Mouse (Mus musculus) neural tube, embryonic 11.5 days (tissue): Measurements from ENCODE around the gene Itgb2. TPM values are rescaled to one million over a fixed set of nuclear protein-coding genes. Genes with fewer than 3 reads are reported as not detected.

ENCODE experiments used
- ATAC-seq: fragments of 200-750 bp; cut with Nextera tagmentation; 2 replicates; pipeline ENCODE4 v1.8.0; 2017; ENCODE audit warnings: moderate number of reproducible peaks, mild to moderate bottlenecking, moderate TSS enrichment, moderate library complexity; ENCODE audit not compliant: insufficient read depth, low FRiP score, low TSS enrichment
- DNase-seq: peaks from one replicate; pipeline ENCODE4 v3.0.0-alpha.2; 2015; ENCODE audit warnings: low spot score
- H3K27ac ChIP-seq: fragments of 300-500 bp; sonication (generic); 2 replicates; pipeline ENCODE4 v1.5.1; 2014; ENCODE audit warnings: low read depth, mild to moderate bottlenecking, low read length
- H3K27me3 ChIP-seq: fragments of 300-500 bp; sonication (generic); 2 replicates; pipeline ENCODE4 v1.6.1; 2014; ENCODE audit warnings: mild to moderate bottlenecking, low read length, mixed read lengths; ENCODE audit not compliant: control insufficient read depth, insufficient read depth
- H3K36me3 ChIP-seq: fragments of 300-500 bp; sonication (generic); 2 replicates; pipeline ENCODE4 v1.6.1; 2014; ENCODE audit warnings: mild to moderate bottlenecking, low read length, moderate library complexity, mixed read lengths; ENCODE audit not compliant: control insufficient read depth, insufficient read depth
- H3K4me1 ChIP-seq: fragments of 300-500 bp; sonication (generic); 2 replicates; pipeline ENCODE4 v1.6.1; 2014; ENCODE audit warnings: low read length, mixed read lengths; ENCODE audit not compliant: control insufficient read depth, insufficient read depth
- H3K4me2 ChIP-seq: fragments of 300-500 bp; sonication (generic); 2 replicates; pipeline ENCODE4 v1.6.1; 2014; ENCODE audit warnings: low read depth, mild to moderate bottlenecking, moderate library complexity
- H3K4me3 ChIP-seq: fragments of 300-500 bp; sonication (generic); 2 replicates; pipeline ENCODE4 v1.5.1; 2014; ENCODE audit warnings: low read depth, low read length
- H3K9ac ChIP-seq: fragments of 300-500 bp; sonication (generic); 2 replicates; pipeline ENCODE4 v1.6.1; 2014; ENCODE audit warnings: mild to moderate bottlenecking, low read length
- H3K9me3 ChIP-seq: fragments of 300-500 bp; sonication (generic); 2 replicates; pipeline ENCODE4 v1.6.1; 2016; ENCODE audit warnings: low read length; ENCODE audit not compliant: control insufficient read depth
- WGBS: fragments of 180-500 bp; shearing (Covaris S2); extraction: QIAGEN DNeasy Blood & Tissue Kit; methylation state at CpG from one replicate; pipeline ENCODE4 v1.1.7; 2014; 5-methylcytosine and 5-hydroxymethylcytosine counted together
- polyA plus RNA-seq: library from polyadenylated mRNA; unstranded; fragments of >200 nt; fragmentation: Nextera tagmentation; extraction: Ambion mirVana; gene quantifications from 2 replicates; pipeline ENCODE4 v1.2.1, GENCODE M21; 2014

The Itgb2 gene
- polyA plus RNA-seq, 1 experiment from 2014 or later, result 1.5 TPM

DNA sequence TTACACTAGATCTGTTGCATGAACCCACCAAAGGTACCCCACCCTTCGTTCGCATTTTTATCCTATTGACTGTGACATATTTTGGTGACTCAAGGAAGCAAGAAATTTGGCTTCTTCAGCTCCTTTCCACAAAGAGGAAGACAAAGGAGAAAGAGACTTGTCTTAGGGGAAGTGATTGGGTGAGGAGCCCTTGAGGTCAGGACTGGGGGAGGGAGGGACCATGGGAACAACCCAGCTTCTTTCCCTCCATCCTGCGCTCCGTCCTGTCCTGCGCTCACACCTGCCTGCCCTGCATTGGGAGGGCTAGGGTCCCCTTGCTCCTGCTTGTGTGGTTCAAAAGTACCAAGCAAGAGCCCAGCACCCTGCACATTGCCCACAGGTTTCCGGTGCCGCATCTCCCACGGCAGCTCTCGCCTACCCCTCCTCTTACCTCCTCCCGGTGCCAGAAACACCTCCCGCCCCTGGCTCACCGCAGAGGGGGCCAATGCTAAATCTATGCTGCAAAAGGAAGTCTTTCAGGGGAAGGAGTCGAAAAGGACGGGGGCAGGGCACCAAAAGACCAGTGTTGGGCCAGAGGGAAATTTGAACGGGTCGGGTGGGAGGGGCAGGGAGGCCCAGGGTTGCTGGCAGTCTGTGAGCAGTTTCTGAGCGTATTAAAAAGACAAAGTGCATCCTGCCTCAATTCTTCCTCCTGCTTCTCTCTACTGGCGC lies 7.9 kb upstream of the Itgb2 start:
- 15% methylated on average over 18 of the region's 18 CpGs for WGBS
- no peak for ATAC-seq
- H3K27ac ChIP-seq, result no peak overlapping the region

DNA sequence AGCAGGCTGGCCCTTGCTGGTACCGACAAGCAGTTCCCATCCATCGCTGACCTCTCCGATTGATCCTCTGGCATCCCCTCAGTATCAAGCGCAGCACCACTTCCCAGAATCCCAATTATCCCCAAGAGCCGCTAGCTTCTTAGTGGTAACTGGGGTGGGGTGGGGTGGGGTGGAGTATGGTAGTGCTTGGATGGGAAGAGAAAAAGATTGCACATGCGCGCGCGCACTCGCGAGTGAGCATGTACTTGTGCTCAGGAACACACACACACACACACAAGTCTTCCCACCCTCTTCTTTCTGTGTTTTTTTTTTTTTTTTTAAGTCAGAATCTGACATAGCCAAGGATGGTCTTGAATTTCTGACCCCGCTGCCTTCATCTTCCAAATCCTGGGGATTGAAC lies 7.3 kb upstream of the Itgb2 start:
- Histone ChIP-seq H3K9ac (peak overlapping the region; percentile 38), H3K4me1 (0 out of 2 replicates have a peak, but pooled peaks cover 3% of the 10 kb centered on the region), H3K9me3 (no peaks in the 10 kb centered on the region), H3K27me3 (no peaks in the 10 kb centered on the region), H3K27ac (no peak overlapping the region), H3K4me2 (peak overlapping the region; percentile 42), H3K4me3 (peak overlapping the region; percentile 16; the same call in 1 of the 2 replicates), H3K36me3 (no peaks in the 10 kb centered on the region)
- WGBS, result 57% methylated on average over 12 of the region's 12 CpGs
- ATAC-seq (no peak), DNase-seq (no peak)

More for the DNA sequence above, 7.9 kb upstream of the Itgb2 start:
- H3K4me1 ChIP-seq, result 0 out of 2 replicates have a peak, but pooled peaks cover 3% of the 10 kb centered on the region
- H3K9ac ChIP-seq, result peak overlapping the region; percentile 38
- no peak for DNase-seq
- H3K4me3 ChIP-seq, result peak overlapping the region; percentile 16
- no peaks in the 10 kb centered on the region for H3K9me3 ChIP-seq
- H3K27me3 ChIP-seq, result no peaks in the 10 kb centered on the region
- H3K36me3 ChIP-seq, result no peaks in the 10 kb centered on the region
- peak overlapping the region; percentile 42 for H3K4me2 ChIP-seq

DNA sequence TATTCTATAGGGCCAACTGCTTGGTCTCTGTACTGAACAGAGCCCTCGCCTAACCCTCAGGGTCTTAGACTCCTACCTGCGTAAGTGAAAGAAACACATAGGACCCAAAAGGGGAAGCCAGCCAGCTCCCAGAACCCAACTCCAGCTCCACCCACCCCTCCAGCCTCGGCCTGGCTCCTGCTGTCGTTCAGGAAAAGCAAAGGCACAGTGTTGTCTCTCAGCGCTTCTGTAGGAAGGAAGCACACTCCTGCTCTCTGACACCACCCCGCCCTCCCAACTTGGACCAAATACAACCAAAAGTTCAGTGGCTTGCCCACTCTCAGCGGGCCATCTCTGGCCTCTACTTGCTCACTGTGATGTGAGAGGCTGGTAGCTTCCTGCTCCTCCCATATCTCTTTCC lies 6.7 kb upstream of the Itgb2 start:
- Histone ChIP-seq H3K4me3 (no peak overlapping the region), H3K36me3 (no peaks in the 10 kb centered on the region), H3K9ac (no peak overlapping the region), H3K27me3 (no peaks in the 10 kb centered on the region), H3K27ac (no peak overlapping the region), H3K4me1 (0 out of 2 replicates have a peak, but pooled peaks cover 3% of the 10 kb centered on the region), H3K9me3 (no peaks in the 10 kb centered on the region), H3K4me2 (no peak overlapping the region)
- ATAC-seq (no peak), DNase-seq (no peak)
- WGBS, result 73% methylated on average over 7 of the region's 7 CpGs

DNA sequence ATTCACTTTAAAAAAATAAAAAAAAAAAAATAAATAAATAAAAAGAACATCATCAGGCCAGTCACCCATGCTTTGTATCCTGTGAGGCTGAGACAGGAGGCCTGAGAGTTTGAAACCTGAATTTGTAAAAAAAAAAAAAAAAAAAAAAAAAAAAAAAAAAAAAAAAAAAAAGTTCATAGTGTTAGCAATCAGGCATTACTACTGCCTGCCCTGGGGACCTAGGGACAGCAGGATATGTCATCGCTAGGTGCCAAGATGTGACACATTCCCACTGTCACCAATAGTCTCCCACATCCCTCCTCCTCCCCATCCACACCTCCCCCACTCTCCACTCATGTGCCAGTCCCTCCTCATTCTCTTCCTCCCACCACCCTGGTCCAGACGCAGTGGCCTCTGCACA lies 3.6 kb upstream of the Itgb2 start:
- Histone ChIP-seq H3K9me3 (no peaks in the 10 kb centered on the region), H3K9ac (no peak overlapping the region), H3K4me1 (0 out of 2 replicates have a peak, but pooled peaks cover 3% of the 10 kb centered on the region), H3K27me3 (no peaks in the 10 kb centered on the region), H3K4me2 (no peak overlapping the region), H3K27ac (no peak overlapping the region), H3K36me3 (no peaks in the 10 kb centered on the region), H3K4me3 (no peak overlapping the region)
- DNase-seq (no peak), ATAC-seq (no peak)
- WGBS, result 80% methylated on average over 2 of the region's 2 CpGs

DNA sequence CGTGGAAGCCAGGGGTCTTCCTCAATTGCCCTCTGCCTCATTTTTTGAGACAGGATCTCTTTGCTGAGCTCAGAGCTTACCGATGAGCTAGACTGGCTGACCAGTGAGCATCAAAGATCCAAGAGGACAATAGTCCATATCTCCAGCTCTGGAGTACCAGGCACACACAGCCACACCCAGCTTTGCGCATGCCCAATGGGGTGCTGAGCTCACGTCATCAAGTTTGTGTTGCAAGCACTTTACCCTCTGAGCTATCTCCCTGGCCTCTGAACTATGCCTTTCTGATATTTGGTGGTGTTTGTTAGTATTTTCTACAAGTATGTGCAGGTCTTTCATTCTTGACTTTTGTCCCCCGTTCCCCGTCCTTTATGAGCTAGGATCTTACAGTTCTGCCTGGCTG lies 1.4 kb upstream of the Itgb2 start:
- H3K27me3 ChIP-seq, result no peaks in the 10 kb centered on the region
- H3K36me3 ChIP-seq, result no peaks in the 10 kb centered on the region
- H3K4me3 ChIP-seq, result no peak overlapping the region
- no peak overlapping the region for H3K9ac ChIP-seq
- DNase-seq (no peak), ATAC-seq (no peak)
- H3K9me3 ChIP-seq, result no peaks in the 10 kb centered on the region
- H3K4me1 ChIP-seq, result no peaks in the 10 kb centered on the region
- H3K27ac ChIP-seq, result no peak overlapping the region
- WGBS, result 96% methylated on average over 6 of the region's 6 CpGs
- no peak overlapping the region for H3K4me2 ChIP-seq

DNA sequence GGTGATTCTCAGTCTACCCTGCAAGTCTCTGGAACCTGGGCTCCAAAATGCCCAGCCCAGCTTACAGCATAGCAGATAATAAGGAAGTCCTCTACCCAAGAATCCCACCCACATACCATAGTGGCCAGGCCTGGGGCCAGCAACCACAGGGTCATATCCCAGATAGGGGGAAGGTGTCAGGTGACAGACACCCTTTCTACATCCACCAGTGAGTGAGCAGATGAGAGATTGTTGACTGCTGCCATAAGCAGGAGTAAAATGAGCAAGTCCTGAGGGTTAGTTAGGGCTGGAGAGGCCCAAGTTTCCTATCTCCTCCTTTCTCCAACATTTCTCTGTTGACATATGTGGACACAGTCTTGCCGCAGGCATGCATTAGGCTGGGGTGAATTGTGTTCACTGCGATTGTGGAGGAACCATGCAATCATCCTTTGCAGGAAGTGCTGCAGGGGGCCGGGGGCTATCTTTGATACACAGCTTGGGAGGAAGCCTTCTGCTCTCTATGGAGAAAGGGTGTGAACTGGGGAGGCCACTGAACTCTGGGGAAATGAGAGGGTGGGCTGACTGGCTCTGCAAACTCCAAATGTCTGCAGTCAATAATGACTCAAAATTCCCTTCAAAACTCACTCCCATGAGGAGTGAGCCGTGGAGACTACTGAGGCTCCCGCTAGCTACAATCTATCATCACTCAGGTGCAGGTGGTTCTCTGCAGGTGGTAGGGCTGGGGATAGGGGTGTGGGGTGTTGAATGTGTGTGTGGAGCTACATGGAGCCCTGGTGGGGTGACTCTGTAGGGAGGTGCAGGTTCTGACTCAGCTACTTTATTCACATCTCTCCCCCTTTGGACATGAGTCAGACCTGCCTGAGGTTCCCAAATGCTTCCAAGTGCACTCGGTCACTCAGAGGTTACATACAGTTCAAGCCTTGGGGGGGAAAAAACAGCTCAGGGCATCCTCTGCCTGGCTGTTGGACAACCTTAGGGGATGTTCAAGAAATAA lies 1.3 kb downstream of the Itgb2 start:
- H3K9ac ChIP-seq, result no peak overlapping the region
- no peak overlapping the region for H3K4me2 ChIP-seq
- no peaks in the 10 kb centered on the region for H3K4me1 ChIP-seq
- no peaks in the 10 kb centered on the region for H3K9me3 ChIP-seq
- no peak overlapping the region for H3K4me3 ChIP-seq
- no peaks in the 10 kb centered on the region for H3K36me3 ChIP-seq
- WGBS, result 84% methylated on average over 6 of the region's 6 CpGs
- H3K27me3 ChIP-seq, result no peaks in the 10 kb centered on the region
- no peak for DNase-seq
- ATAC-seq, result no peak
- H3K27ac ChIP-seq, result no peak overlapping the region

DNA sequence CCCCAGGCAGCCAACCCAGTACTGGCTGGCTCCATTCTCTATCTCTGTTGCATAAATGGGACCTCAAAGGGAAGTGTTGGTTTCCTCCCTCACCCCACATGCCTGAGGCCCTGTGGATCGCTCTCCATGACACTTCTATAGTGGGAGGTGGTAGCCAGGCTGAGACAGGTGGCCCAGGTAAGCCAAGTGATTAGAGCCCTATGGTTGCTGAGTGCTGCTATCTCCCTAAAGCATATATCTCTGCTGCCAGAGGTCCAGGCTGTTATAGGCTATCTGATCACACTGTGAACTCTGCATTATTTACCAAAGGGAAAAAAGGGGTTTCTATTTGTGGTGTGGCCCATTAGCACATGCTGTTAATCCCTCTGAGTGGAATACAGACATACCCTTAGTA lies 2.0 kb downstream of the Itgb2 start:
- H3K4me1 ChIP-seq, result no peaks in the 10 kb centered on the region
- no peak overlapping the region for H3K4me2 ChIP-seq
- H3K36me3 ChIP-seq, result no peaks in the 10 kb centered on the region
- H3K9ac ChIP-seq, result no peak overlapping the region
- WGBS, result 80% methylated on average over 1 of the region's 1 CpGs
- no peak overlapping the region for H3K4me3 ChIP-seq
- H3K9me3 ChIP-seq, result no peaks in the 10 kb centered on the region
- no peaks in the 10 kb centered on the region for H3K27me3 ChIP-seq
- H3K27ac ChIP-seq, result no peak overlapping the region
- ATAC-seq (no peak), DNase-seq (no peak)

DNA sequence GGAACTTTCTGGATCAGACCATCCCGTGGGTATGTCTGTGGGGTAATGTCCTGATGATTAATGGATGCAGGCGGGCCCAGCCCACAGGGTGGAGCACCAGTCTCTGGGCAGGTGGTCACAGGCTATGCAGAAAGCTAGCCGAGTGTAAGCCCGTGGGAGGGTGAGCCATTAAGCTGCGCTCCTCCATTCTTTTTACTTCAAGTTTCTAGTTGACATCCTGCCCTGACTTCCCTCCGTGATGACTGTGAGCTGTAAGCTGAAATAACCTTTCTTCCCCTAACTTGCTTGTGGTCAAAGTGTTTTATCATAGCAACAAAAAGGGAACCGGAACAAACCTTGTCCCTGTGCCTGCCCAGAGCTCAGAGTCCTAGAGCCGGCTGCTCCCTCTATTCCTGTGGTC lies 6.7 kb downstream of the Itgb2 start:
- no peak overlapping the region for H3K9ac ChIP-seq
- WGBS, result 71% methylated on average over 8 of the region's 8 CpGs
- no peak overlapping the region for H3K4me3 ChIP-seq
- no peak for ATAC-seq
- no peaks in the 10 kb centered on the region for H3K27me3 ChIP-seq
- no peaks in the 10 kb centered on the region for H3K36me3 ChIP-seq
- no peak overlapping the region for H3K27ac ChIP-seq
- no peaks in the 10 kb centered on the region for H3K4me1 ChIP-seq
- H3K4me2 ChIP-seq, result no peak overlapping the region
- no peaks in the 10 kb centered on the region for H3K9me3 ChIP-seq
- DNase-seq, result no peak
